Mouse (Mus musculus) cerebellum, postnatal 25 days (tissue): ENCODE results near the gene Fancc.

Experiments
- DNase-seq, 2 experiments: peaks; one replicate each; pipeline ENCODE4 v3.0.0; 2021; ENCODE audit warnings: mixed read lengths in 2 of 2

The Fancc gene

DNA sequence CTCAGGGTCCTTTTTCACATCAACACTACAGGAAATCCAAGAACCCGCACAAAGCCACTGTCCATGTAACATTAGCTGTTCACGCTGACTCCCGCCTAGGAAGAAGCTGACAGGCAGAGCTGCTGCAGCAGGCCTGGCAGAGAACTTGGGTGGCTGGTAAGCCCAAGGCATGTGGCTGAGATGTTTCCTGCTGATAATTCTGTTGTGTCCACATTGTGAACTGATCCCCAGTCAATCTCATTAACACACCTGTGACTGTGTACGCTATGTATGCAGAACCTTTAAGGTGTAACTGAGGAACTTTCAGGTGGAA lies 182.5 kb downstream of the Fancc start:
- DNase-seq: no peak

DNA sequence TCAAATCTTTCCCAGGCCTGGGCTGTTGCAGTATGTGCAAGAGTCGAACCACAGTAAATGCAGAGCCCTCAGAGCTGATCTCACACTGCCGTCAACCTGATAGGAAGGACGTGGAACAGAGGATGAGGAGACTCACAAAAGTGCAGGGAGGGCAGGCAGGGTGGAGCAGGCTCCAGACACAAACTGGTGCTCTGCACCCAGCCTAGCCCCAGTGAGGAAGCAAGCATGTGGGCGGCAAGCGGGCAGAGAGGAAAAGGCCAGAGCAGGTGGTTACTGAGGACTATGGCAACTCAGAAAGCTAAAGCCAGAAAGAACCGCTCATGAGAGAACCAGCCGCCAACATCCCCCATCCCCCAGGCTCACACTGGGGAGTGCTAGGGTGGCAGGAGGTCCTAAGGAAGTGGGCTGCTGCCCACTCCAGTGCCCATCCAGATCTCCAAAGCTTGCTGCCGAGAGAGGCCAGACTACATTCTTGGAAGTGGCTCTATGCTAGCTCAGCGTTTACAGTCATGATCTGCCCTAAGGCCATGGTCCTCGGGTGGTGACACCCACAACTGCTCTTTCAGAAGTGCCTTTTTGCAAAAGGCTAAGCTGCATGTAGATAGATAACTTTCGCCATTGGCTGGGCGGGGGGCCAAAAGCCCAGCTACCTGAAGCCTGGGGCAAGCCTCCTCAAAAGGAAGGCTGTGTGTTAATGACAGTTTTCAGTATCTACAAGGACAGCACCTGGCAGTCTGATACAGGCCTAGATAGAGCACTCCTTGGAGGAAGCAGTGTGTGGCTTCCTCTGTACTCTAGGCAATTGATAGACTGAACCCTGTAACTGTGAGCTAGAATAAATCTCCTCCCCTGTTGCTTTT lies 183.1 kb downstream of the Fancc start:
- no peak for DNase-seq

DNA sequence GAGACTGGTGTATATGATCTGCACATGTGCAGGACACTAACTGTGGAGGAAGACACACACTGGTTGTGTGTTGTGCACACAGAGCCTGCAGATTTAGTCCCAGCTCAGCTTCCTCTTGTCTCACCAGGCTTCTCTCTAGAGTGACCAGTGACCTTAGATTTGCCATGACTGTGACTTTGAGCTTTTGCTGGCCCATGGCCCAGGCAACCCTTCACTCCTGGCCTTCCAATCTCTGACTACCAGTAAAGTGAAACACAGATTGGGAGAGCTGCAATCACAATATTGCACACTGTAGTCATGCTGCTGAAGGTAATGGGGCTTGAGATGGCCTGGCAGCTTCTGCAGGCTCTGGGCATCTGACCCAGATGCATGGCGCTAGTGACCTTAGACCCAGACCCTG lies 183.8 kb downstream of the Fancc start:
- DNase-seq: no peak

DNA sequence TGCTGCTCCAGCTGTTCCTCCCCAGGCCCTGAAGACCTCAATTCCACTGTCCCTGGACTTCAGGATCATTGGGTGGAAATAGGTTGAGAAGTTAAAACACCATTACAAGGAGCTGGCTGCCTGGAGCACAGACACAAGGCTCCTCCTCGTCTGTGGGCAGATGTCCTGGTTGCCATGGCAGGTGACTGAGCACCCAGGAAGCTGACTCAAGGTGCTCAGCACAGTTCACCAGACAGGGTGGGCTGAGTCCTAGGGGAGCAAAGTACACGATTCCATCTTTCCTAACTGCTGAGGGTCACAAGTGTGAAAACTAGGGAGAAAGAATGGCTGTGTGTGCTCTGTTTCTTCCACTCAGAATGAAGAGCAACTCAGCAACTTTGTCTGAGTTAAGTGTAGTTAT lies 185.9 kb downstream of the Fancc start:
- DNase-seq: no peak

DNA sequence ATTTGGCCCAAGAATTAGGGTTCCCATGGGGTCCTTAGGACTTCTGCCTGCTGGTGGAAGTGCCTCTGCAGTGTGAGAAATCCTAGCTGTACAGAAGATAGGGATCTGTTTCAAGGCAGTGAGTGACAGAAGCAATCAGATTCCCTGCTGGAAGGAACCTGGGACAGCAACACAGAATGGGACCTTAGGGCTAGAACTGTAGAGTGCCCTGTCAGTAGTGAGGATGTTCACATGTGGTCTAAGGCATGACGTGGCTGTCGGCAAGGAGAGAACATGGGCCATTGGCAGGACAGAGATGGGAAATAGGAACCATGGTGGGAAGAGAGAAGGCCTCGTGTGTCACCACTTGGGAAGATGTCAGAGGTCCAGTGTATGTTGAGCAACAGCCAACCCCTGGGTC lies 187.5 kb downstream of the Fancc start:
- DNase-seq: no peak

DNA sequence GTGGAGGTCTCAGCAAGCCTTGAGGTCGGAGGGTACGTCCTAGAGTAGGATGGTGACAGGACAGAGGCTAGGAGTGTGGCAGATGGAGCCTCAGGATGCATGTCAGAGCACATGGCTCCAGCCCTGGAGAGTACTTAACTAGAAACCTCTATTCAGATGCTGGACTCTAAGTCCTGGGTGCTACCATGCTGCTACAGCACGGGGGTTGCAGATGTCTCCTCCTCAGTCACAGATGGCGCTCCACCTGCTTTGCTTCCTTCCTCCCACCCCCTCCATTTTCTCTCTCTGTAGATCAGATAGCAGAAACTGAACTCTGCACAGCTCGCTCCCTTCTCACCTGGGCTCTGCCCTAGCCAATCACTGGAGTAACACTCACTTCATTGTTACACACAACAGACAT lies 190.3 kb downstream of the Fancc start:
- DNase-seq: peak; percentile 81 to 85

DNA sequence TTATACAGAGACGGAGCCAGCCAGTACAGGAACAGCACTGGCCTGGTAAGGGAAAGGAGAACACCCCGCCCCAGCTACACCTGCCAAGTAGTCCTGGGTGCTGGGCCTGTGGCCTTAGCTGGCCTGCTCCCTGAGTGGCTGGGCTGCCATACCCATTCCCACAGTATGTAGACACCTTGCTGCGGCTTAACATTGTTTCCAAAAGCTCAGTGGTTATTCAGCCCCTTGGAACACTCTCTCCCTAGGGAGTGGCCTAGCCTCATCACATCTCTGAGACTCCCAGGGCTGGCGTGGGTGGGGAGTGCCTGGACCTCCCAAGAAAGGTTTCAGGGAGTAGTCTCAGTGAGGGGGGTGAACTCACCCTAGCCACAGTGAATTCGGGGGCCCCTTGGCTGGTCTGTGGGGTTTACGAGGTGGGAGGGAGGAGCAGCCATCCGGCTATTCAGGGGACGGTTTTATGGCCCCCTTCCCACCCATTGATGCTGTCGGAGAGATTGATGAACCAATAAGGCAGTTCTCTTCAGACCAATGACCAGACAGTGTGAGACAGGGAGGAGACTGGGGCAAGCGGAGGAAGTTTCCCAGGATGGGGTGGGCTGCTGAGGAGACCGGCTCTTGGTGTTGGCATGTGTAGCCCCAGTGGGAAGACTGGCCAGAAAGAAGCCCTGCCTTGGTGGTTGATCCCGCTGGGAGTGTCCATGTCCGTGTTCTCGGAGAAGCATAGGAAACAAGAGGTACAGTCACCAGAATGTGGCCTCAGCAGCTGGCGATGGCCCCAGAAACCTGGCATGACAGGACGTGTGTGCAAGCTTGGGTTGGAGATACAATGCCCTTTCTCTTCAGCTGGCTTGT lies 191.7 kb downstream of the Fancc start:
- DNase-seq: peak; percentile 57 to 63

DNA sequence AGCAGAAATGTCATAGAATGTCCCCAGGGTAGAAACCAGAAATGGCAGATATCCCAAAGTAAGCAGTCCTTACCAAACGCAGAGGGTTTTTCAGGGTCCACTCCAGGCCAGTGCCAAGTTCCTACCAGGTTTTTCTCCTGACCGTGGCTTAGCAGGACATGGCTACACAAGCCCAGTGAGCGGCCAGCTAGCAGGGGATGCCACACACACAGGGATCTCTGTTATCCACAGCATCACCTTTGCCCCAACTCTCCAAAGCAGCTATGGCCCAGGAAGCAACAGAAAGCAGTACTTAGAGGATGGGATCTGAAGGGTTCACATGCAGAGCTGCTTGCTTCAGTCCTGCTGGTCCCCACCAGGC lies 192.3 kb downstream of the Fancc start:
- DNase-seq: peak in 1 of 2 experiments; percentile 58

DNA sequence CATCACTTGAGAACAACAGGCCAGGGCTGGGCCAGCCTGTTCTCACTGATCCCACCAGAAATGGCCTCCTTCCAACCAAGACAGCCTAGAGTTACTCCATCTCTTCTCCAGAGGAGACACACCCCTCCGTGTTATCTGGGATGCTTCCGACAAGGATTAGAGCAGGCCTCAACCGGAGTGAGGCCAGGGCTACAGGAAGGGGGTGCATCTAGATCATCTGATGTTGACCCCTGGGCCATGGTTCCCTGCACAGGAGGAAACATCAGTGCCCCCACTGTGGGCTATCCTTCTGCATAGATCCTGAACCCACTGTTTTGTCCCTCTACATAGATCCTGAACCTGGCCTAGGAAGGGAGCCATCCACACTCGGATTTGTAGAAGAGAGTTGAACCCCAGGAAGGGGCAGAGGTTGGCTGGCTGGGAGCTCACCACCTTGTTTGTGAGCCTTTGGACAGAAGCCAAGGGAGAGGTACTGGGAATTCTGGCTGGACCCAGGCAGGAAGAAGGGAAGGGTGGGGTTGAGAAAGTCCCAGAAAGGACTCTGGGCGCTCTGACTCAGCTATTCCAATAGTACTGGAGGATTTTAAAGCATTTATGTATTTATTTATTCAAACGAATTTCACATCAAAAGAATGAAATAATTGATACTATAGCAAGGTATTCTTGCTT lies 192.8 kb downstream of the Fancc start:
- no peak for DNase-seq

DNA sequence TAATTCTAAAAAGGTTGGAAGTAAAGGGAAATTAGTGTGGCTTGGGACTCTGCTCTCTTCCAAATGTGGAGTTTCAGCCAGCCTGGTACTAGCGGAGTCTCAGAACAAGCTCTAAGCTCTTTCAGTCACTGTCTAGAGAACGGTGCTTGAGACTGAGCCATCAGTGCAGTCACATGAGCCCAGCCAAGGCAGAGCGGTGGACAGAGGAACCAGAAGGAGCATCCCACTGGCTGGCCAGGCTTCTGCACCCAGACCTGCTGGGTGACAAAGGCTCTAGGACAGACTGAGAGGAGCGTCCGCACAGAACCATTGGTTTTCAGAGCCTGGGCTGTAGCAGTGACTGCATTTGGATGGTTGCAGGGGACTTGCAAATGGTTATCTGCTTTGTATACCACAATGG lies 194.7 kb downstream of the Fancc start:
- DNase-seq: peak; percentile 62 to 67

DNA sequence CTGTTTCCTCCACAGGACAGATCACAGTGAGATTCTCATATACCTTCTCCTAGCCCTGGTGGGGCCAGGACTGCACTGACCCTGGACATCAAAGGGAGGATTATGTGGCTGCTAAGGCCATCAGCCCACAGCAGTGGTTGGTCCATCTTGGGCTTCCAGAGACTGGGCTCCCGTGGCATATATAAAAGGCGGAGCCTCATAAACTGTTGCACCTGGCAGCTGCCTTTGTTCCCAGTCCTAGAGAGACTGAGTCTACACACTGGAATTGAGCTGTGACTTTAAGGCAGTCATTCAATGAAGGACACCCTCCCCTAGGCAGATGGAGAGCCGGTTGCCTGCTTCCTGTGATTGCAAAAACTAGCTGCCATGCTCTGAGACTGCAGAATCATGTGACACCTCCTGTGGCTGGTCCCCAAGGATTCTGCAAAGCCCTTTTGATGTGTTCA lies 195.3 kb downstream of the Fancc start:
- DNase-seq: peak in 1 of 2 experiments; percentile 47

DNA sequence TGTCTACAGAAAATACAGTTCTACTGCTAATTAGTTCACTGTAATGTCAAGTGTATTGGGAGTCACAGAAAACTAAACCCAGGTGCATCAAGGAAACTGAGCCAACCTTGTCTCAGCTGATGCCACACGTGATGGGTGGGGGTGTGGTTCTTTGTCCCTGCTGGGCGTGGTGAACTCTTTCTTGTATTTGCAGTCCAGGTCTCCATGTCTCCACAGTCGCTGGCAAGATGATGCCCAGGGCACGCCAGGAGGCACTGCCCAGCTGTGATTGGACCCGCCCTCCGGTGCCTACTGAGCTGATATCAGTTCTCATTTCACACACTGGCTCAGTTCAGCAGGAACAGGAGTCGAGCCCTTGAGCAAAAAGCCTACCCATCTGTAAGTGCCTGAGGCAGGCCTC lies 196.1 kb downstream of the Fancc start:
- DNase-seq: no peak

DNA sequence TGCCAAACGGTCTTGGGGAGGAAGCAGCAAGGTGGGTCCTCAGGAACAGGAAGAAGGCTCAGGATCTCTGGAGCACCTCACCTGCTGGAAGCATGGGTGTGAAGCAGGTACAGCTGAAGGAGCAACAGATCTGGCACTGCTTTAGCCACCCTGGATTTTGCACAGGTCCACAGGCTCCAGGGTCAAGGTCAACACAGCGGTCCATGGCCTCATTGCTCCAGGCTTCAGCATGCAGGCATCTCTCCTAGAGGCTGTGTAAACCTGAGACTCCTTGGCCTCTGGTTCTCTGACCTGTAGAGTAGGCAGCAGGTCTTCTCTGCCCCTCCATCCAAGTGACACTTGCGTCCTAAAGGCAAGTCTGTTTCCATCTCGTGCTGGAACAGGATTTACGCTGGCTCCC lies 198.1 kb downstream of the Fancc start:
- DNase-seq: no peak

DNA sequence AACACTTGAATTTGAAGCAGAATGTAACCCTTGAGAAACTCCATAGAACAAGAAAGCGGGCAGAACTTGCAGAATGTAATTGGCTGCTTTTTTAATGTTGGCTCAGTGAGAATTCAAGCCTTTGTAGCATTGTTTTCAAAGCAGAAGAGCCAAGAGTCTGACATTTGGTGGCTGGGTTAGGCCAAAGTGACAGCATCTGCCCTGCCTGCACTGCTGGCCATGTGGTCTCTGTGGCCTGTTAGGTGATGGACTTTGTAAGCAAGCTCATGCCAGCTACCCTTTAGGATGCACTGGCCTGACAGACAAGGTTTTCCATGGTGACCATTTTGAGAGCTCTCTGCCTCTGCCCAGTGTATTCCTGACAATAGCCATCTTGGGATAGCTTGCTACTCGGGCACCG lies 199.1 kb downstream of the Fancc start:
- no peak for DNase-seq

DNA sequence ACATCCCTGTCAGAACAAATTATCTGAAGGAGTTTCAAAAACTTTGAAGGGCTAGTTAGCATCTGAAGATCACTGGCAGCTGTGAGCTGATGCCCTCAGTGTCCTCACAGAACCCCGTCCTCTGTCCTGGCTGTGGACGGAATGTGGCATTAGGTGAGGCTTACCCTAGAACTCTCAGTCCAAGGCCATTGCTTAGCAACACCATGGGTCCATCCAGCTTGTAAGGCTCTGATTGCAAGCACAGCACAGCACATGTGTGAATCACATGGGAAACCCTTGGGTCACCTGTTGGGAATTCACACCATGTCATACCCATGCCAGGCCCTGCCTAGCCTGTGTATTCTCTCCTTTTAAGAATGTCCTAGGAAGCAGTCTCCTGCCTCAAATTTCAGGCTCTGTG lies 200.1 kb downstream of the Fancc start:
- no peak for DNase-seq

DNA sequence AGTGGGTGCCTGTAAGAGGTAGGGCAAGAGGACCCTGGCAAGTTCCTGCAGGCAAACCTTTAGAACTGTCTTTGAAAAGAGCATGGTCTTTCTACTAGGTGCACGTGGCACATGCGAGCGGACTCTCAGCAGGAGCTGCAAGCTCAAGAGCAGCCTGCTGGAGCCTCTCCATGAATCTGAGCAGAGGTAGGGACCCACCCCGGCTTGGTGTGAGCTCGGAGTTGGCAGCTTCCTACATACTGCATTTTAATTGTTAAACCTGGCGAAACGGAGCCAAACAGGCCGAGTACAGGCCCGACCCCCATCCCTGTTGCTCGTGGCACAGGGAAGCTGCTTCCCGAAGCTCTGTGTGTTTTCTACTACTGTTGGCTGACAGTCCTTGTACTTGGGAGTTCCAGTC lies 200.8 kb downstream of the Fancc start:
- DNase-seq: peak in 1 of 2 experiments; percentile 20

DNA sequence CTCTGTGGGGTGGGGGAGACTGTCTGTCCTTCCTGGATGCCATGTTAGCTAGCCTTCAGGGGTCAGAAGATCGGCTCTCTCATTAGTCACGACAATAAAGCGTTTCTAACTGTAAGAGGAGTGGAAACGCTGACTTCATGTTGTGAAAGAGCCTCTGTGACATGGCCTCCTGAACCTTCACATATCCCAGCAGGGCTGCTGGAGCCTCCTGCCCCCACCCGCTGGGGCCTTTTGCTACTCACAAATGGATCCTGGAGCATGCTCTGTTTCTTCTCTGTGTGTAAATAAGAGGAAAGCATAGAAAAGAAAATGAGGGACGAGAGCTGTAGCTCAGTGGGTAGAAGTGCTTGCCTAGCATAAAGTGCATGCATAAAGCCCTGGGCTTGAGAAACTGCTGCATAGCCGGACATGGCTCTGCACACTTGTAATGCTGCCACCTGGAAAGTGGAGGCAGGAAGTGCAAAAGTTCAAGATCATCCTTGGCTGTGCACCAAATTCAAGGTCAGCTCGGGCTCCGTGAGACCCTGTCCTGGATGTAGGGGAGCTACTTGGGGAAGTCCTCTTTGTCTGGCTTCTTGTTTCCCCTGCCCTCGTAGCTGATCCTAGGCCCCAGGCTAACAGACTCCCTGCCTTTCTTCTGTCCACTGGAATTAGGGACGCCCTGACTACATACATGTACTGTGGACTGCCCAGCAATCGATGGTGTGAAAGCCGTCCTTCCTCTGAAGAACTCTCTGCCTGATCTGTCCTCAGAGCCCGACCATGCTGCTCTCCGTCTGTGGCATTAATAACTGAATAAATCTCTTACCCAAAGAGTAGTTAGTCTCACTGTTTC lies 202.5 kb downstream of the Fancc start:
- peak; percentile 68 to 78 for DNase-seq

DNA sequence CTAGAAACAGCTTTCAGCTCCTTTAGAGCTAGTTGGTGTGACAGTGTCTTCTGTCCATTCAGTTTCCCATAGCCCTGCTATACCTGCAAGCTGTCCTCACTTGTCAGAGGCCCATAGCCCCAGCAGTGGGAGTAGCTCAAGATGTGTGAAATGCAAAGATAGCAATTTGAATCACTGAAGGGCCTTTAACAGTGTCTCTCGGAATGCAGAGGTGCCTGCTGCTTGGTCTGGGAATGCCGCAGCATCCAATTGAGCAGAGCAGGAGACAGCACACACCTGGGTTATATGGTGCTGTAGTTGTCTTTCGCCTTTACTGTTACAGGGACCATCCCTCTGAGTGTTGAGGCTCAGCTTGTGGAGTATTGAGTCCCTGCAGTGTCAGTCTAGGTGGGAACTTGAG lies 203.4 kb downstream of the Fancc start:
- DNase-seq: no peak

DNA sequence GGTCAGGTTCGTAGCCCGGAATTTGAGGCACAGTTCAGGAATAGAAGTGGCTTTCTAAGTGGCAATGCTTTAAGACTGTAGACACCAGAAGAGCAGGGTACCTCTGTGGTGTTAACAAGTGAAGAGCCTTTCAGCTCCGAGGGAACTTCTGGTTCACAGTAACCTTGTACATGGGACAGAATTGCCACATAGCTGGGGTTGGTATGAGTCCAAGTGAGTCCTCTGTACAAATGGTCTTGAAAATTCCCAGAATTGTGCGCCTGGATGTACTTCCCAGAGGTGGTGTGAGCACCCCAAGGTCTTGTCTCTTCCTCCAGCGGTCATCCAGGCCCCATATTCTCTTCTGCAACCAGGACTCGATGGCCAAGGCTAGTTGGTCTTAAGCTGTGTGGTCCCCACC lies 206.1 kb downstream of the Fancc start:
- DNase-seq: no peak

DNA sequence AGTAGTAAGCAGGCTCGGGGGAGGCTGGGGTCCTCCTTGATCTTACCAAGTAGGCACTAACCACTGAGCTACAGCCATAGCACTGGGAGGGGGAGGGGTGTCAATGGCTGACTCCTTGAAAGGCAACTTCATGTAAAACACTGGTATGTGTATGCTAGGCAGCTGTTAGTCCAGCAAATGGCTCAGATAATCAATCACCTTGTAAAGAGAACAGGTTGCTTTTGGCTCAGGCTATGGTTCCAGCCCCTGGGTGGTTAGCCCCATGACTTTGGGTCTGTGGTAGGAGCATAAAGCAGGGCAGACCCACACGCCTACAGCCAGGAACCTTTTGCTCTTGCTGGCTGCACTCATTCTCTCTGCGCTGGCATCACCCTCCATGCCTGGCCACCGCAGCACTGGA lies 207.0 kb downstream of the Fancc start:
- no peak for DNase-seq

DNA sequence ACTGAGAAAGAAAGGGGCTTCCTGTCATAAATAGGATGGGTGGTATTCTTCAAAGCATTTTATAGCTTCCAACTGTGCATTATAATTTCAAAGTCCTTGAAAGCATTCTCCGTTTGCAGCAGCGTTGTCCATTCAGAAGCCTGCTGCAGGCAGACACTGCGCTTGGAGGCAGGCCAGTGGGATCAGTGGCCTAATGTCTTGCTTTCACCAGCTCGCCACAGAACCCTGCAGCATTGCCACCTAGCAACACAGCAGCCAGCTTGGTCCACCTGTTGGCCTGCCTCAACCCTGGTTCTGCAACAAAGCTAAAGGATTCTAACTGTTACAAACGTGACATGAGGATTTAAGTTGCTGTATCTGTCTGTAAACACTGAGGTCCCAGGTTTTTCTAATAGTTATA lies 207.4 kb downstream of the Fancc start:
- peak in 1 of 2 experiments; percentile 70 for DNase-seq

DNA sequence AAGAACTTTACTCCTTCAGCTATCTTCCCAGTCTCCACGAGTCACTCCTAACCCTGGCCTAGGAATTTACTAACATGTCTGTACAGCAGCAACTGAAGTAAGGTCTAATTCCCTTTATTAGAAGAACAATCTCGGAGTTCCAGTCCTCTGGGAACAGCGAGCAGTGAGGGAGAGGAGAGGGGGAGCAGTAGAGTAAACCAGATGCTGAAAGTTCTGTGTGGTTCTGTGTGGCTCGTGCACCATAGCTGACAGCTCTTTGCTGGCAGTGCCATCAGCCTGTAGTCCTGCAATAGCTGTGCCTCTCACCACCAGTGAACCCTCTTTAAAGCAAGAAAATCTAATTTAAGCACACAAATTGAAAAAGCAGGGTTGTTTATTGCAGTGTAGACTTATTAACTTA lies 207.9 kb downstream of the Fancc start:
- no peak for DNase-seq
